Mouse (Mus musculus) brain, adult 10 weeks (tissue): ENCODE results near the gene Mapk8ip3. TPM values are rescaled to one million over a fixed set of nuclear protein-coding genes. Genes with fewer than 3 reads are reported as not detected.

ENCODE experiments used
- polyA plus RNA-seq: library from polyadenylated mRNA; stranded (reverse); fragments of 350-450 nt; fragmentation: Illumina TruSeq; extraction: RNeasy Lipid Tissue Mini Kit (QIAGEN cat#74804); gene quantifications from one replicate; pipeline ENCODE4 v1.2.3, GENCODE M21; 2015; ENCODE audit warnings: low read depth, low replicate concordance

Mapk8ip3 gene
- 214 TPM for polyA plus RNA-seq

DNA sequence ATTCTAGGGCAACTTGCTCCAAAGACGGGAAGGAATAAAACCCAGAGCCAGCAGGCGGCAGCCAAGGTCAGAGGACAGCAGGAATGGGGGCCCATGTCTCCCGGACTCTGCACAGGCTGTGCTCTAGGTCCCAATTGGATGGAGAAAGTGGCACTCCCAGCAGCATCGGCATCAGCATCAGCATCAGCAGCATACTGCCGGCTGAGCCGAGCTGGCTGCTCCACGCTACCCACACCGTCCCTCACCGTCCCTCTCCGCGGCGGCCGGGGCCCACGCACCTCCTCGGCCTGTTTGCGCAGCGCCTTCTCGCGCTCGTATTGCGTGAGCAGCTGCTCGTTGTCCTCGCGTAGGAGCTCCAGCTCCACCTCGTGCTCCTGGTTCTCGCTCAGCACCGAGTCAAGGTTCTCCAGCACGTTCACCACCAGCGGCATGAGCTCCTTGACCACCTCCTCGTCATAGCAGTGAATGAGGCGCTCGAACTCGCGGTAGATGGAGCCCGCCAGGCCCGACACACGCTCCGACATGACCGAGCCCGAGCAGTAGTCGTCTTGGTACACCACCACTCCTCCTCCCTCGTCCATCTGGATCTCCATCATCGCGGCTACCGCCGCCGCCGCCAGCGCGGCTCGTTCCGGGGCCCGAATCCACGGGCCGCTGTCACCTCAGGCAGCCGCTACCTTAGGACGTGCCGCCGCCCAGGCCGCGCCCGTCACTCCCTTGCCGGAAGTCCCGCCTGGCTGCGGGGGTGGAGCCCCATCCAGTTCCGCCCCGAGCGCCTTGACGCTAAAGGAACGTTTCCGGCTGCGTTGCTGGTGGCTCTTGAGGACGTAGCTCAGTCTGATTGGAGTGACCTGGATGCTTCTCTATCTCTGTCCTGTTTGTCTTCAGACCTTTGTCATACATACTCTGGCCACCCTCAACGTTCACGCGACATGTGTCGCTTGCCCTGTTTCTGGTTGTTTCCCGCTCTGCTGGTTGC is at the start of gene Mapk8ip3:
Mapk8ip3 (minus strand) TSS at position 719 of the 979 bp plus-strand sequence.

DNA sequence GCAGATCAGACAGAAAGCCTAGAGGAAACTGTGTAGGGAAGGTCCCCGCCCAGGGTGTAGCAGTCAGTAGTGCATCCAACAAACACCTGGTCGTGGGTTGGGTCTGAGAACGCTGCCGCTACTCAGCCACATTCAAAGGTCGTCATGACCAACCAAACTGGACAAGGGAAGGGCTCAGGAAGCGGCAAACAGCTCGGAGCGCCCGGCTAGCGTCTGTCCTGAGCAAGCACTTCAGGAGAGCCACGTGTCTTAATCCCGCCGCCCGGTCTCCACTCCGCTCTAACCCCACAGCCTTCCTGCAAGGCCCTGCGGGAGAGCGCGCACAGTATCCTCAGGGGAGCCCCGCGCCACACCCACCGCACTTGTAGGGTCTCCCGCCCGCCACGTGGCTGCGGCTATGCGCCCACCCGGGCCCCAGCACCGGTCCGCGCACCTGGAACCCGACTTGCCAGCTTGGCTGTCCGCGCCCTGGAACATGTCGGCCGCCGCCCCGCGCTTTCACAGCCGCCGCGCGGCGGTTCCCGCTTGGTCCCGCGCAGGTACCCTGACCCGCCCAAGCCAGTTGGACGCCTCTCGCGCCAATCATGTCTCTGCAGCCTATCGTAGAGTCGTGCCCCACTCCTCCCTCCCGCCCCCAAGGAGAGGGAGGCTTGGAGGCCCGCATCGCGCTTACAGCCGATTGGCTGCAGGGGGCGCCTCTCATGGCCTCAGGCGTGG is 23.5 kb upstream of the Mapk8ip3 start, which contains the start of gene Jpt2:
Jpt2 (minus strand) TSS at position 555 of the 717 bp plus-strand sequence.

DNA sequence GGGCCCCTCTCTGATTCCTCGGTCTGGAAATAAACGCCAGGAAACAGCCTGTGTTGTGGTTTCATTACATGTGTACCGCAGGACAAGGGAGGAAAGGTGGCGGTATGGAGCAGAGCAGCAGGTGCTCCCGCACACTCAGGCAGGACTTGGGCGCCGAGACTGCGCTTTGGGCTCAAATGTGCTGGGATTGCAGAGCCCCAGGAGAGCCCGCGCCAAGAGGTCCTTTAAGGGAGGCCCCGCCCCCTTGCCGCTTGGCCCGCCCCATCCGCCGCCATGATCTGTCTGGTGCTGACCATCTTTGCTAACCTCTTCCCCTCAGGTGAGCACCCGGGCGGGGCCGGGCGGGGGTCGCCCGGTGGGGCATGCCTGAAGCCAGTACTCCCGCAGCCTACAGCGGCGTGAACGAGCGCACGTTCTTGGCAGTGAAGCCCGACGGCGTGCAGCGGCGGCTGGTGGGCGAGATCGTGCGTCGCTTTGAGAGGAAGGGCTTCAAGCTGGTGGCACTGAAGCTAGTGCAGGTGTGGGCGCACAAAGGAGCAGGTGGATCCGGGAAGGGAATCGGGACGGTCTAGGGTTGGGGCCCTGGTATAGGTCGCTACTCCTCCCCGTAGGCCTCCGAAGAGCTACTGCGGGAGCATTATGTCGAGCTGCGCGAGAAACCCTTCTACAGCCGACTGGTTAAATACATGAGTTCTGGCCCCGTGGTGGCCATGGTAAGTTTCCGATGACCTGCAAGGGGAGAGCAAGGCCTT is 40.4 kb downstream of the Mapk8ip3 start, which contains the start of gene Nme3:
Nme3 (plus strand) TSS at position 260 of the 752 bp plus-strand sequence.

DNA sequence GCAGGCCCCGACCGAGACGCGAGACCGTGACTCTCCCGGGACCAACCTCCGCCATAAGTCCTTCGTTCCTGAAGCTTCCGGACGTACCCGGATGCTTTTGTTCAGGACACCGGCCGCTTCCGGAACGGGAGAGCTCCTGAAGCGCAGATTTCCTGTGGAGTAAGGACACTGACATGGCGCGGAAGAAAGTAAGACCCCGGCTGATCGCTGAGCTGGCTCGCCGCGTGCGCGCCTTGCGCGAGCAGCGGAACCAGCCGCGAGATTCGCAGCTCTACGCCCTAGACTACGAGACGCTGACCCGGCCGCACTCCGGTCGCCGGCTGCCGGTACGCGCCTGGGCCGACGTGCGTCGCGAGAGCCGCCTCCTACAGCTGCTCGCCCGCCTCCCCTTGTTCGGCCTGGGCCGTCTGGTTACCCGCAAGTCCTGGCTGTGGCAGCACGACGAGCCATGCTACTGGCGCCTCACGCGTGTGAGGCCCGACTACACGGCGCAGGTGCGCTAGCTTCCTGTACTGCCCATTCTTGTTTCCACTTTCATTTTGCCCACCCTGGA is 41.7 kb downstream of the Mapk8ip3 start, which contains the start of the genes Eme2 and Mrps34:
Eme2 (minus strand) TSS at position 93 of the 553 bp plus-strand sequence.
Mrps34 (plus strand) TSS at position 122 of the 553 bp plus-strand sequence.

DNA sequence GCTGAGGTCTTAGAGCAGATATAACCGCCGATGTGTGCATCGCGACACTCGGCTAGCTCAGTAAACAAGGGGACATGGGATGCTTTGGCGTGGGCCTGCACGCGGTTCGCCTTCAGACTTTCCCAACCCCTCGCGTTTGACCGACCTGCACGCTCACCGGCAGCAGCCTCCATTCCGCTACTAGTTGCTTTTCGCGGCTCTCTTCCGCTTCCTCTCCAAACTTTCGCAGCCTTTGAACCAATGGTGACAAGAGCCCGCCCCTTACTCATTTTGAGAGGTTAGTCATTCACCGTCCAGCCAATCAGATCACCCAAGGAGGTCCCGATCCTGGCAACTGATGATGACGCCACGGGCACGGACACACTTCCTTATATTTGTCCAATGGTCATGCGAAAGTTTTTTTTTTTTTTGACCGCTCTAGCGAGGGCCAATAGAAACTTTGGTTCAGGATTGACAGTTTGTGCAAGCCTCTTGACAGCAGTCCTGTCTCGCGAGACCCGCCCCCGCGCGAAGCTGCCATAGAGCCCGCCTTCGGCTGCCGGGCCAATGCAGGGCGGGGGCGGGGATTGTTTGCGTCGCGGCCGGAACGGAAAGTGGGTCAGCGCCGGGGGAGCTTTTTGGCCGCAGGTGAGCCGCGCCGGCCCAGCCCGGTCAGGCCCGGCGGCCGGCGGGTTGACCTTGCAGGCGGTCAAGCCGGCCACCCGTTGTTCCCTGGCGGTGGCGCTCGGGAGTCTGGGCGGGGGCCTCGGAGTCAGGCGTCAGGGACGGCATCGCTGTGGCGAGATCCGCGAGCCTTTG is 50.4 kb downstream of the Mapk8ip3 start, which contains the start of the genes Nubp2 and Spsb3:
Nubp2 (minus strand) TSS at position 216 of the 798 bp plus-strand sequence.
Spsb3 (plus strand) TSS at position 510 of the 798 bp plus-strand sequence.

DNA sequence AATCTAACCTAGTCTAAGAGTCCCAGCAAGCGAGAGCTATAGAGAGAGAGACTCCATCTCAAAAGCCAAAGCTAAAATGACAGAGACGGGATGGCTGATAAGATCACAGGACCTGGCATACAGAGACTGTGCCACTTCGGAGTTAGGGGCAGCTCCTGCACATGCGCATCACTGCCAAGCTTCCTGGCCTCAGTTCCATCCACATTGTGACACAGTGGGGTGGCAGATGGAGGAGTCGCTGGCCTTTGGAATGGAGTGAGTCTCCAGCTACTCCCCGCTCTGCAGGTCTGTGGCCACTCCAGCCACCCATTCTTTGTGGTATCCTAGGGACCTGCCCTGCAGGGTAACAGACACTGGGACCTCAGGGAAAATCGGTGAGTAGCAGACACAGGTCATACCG is 71.0 kb downstream of the Mapk8ip3 start, which contains the start of gene Igfals:
Igfals (plus strand) TSS at position 222 of the 400 bp plus-strand sequence.

DNA sequence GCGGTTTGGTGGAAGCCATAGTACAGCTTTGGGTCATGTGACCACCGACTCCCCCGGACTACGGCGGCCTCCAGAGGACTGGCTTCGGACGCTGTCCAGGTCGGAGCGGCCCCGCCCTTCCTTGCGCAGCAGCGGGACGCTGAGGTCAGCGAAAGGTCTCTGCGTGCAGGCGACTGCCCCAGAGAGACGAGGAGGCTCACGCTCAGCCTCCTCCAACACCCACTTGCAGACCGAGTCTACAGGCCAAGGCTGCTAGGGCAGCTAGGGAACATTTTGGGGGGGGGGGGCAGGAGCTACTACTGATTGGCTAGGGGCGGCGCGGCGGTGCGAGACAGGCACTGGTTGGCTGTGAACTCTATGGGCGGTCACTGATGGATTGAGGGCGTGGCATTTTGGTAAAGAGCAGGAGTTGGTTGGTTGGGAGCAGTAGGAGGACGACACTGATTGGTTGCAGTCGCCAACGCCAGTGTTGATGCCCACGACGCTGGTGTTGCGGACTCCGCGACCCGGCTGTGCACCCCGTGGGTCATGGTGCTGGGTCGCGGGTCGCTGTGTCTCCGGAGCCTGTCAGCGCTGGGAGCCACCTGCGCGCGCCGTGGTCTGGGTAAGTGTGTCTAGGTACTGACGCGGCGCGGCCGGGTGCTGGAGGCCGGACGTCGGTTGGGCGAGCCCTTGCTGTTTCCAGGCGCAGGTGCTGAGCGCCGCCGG is 86.6 kb downstream of the Mapk8ip3 start, which contains the start of gene Fahd1:
Fahd1 (minus strand) TSS at position 300 of the 708 bp plus-strand sequence.

Other genes with a start within 250 kb of the Mapk8ip3 start
- 193 TPM for gene Syngr3, start 247.0 kb downstream of the Mapk8ip3 start, polyA plus RNA-seq
- gene Gfer, start 240.8 kb downstream of the Mapk8ip3 start, polyA plus RNA-seq = 22.1 TPM
- gene Noxo1, start 240.7 kb downstream of the Mapk8ip3 start, polyA plus RNA-seq = 3.3 TPM
- gene Tbl3, start 229.3 kb downstream of the Mapk8ip3 start, polyA plus RNA-seq = 28.6 TPM
- gene Rnf151, start 218.9 kb downstream of the Mapk8ip3 start, polyA plus RNA-seq = not detected
- gene Rps2, start 218.9 kb downstream of the Mapk8ip3 start, polyA plus RNA-seq = 796 TPM
- gene Ndufb10, start 212.5 kb downstream of the Mapk8ip3 start, polyA plus RNA-seq = 517 TPM
- gene Rpl3l, start 209.2 kb downstream of the Mapk8ip3 start, polyA plus RNA-seq = 1.1 TPM
- 54.9 TPM for gene Msrb1, start 200.3 kb downstream of the Mapk8ip3 start, polyA plus RNA-seq
- gene Hs3st6, start 184.0 kb downstream of the Mapk8ip3 start, polyA plus RNA-seq = not detected
- not detected for gene Meiob, start 132.7 kb downstream of the Mapk8ip3 start, polyA plus RNA-seq
- 182 TPM for gene Hagh, start 96.8 kb downstream of the Mapk8ip3 start, polyA plus RNA-seq
- 30.6 TPM for gene Fahd1, start 86.6 kb downstream of the Mapk8ip3 start, polyA plus RNA-seq
- gene Igfals, start 71.0 kb downstream of the Mapk8ip3 start, polyA plus RNA-seq = not detected
- 42.4 TPM for gene Nubp2, start 50.6 kb downstream of the Mapk8ip3 start, polyA plus RNA-seq
- 74.8 TPM for gene Spsb3, start 50.3 kb downstream of the Mapk8ip3 start, polyA plus RNA-seq
- 29.7 TPM for gene Eme2, start 41.9 kb downstream of the Mapk8ip3 start, polyA plus RNA-seq
- 84.8 TPM for gene Mrps34, start 41.9 kb downstream of the Mapk8ip3 start, polyA plus RNA-seq
- 78.4 TPM for gene Nme3, start 40.5 kb downstream of the Mapk8ip3 start, polyA plus RNA-seq
- gene Jpt2, start 23.7 kb upstream of the Mapk8ip3 start, polyA plus RNA-seq = 7.4 TPM
- gene Cramp1l, start 78.8 kb upstream of the Mapk8ip3 start, polyA plus RNA-seq = 11.8 TPM
- gene Ift140, start 79.1 kb upstream of the Mapk8ip3 start, polyA plus RNA-seq = 13.7 TPM
- gene Tmem204, start 146.6 kb upstream of the Mapk8ip3 start, polyA plus RNA-seq = 13.5 TPM
- 26.7 TPM for gene Telo2, start 179.0 kb upstream of the Mapk8ip3 start, polyA plus RNA-seq
- gene Ptx4, start 183.8 kb upstream of the Mapk8ip3 start, polyA plus RNA-seq = not detected
- gene Clcn7, start 196.4 kb upstream of the Mapk8ip3 start, polyA plus RNA-seq = 34.5 TPM
- gene Ccdc154, start 225.5 kb upstream of the Mapk8ip3 start, polyA plus RNA-seq = not detected
- gene Gm38655, start 238.5 kb upstream of the Mapk8ip3 start, polyA plus RNA-seq = not detected
- gene BC003965, start 247.6 kb upstream of the Mapk8ip3 start, polyA plus RNA-seq = 24.5 TPM